Mouse (Mus musculus): Measurements from ENCODE around the gene Grm8. TPM values are rescaled to one million over a fixed set of nuclear protein-coding genes. Genes with fewer than 3 reads are reported as not detected.
"Not testable (repeated sequence)": the region's sequence is repeated elsewhere in the genome, so short reads cannot be mapped to it uniquely, and the experiment has no call there.

Grm8 gene
- polyA plus RNA-seq, 1 experiment from 2014 or later: 16.1 TPM

DNA sequence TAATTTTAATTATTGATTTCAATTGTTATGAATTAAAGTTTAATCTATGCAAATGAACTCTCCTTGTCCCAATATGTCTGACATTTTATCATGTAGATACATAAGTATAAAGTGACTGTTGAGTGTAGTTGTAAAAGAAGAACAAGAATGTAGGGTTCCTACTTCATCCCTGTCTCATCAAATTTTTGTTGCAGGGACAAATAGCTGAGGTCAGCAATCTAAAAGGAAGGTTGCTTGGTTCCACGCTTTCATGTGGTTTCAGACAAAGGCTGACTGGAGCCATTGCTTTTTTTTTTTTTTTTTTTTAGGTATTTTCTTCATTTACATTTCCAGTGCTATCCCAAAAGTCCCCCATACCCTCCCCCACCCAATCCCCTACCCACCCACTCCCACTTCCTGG, 298.8 kb downstream of the Grm8 start:
- Histone ChIP-seq H3K4me2 (ENCODE audit: low read length) (no peak overlapping the region), H3K27ac (ENCODE audit: low read depth, low read length) (no peak overlapping the region), H3K9ac (ENCODE audit: low read depth, low read length) (no peak overlapping the region), H3K27me3 (replicated peaks; ENCODE audit: control insufficient read depth, insufficient read depth, low read length) (no peaks in the 10 kb centered on the region), H3K9me3 (ENCODE audit: control insufficient read depth, low read length) (no peaks in the 10 kb centered on the region), H3K4me3 (ENCODE audit: low read length) (no peak overlapping the region), H3K4me1 (ENCODE audit: control insufficient read depth, insufficient read depth, low read depth, low read length) (no peaks in the 10 kb centered on the region), H3K36me3 (ENCODE audit: control insufficient read depth, insufficient read depth, low read length) (no peaks in the 10 kb centered on the region)
- 86% methylated on average over 1 of the region's 1 CpGs for WGBS
- ATAC-seq: no peak

DNA sequence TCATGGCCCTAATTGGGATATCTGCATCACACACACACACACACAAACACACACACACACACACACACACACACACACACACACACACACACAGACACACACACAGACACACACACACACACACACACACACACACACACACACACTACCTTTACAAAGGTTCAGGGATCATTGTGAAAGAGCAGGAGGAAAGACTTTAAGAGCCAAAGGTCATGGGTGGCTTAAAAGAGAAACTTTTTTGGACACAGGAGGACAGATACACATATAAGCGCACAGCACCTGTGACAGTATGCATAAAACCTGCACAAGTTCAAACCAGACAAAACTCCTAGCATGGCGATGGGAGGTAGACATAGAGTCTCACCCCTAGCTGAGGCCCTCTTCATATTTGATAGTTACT, 315.2 kb downstream of the Grm8 start:
- H3K27me3 ChIP-seq (replicated peaks; ENCODE audit: control insufficient read depth, insufficient read depth, low read length); ATAC-seq: not testable (repeated sequence)
- WGBS: 97% methylated on average over 2 of the region's 2 CpGs

DNA sequence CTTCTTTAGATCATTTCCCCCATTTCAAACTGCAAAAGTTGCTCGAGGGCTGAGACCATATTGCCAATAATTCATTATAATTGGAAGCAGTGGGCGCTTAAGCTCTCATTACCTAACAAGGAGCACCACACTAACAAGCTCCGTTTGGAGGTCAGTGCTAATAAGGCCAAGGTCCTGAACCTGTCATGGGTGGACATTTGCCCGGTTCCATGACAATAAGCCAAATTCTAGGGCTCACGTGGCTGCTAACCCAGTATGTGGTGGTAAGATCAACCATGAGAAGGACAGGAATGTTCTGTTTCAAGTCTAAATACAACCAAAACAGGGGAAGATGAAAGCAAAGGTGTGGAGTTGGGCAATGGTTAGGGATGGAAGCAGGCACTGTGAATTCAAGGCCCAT, 322.2 kb downstream of the Grm8 start:
- 74% methylated on average over 5 of the region's 5 CpGs for WGBS
- ATAC-seq: no peak
- H3K4me1 ChIP-seq (ENCODE audit: control insufficient read depth, insufficient read depth, low read depth, low read length): no peaks in the 10 kb centered on the region
- no peak overlapping the region for H3K9ac ChIP-seq (ENCODE audit: low read depth, low read length)
- H3K4me2 ChIP-seq (ENCODE audit: low read length): no peak overlapping the region
- H3K27me3 ChIP-seq (replicated peaks; ENCODE audit: control insufficient read depth, insufficient read depth, low read length): no peaks in the 10 kb centered on the region
- H3K9me3 ChIP-seq (ENCODE audit: control insufficient read depth, low read length): no peaks in the 10 kb centered on the region
- H3K36me3 ChIP-seq (ENCODE audit: control insufficient read depth, insufficient read depth, low read length): no peaks in the 10 kb centered on the region
- H3K4me3 ChIP-seq (ENCODE audit: low read length): no peak overlapping the region
- H3K27ac ChIP-seq (ENCODE audit: low read depth, low read length): no peak overlapping the region

More for the DNA sequence above, 315.2 kb downstream of the Grm8 start:
- not testable (repeated sequence) for H3K9ac ChIP-seq (ENCODE audit: low read depth, low read length); H3K9me3 ChIP-seq (ENCODE audit: control insufficient read depth, low read length); H3K27ac ChIP-seq (ENCODE audit: low read depth, low read length); H3K4me2 ChIP-seq (ENCODE audit: low read length); H3K36me3 ChIP-seq (ENCODE audit: control insufficient read depth, insufficient read depth, low read length); H3K4me1 ChIP-seq (ENCODE audit: control insufficient read depth, insufficient read depth, low read depth, low read length); H3K4me3 ChIP-seq (ENCODE audit: low read length)

DNA sequence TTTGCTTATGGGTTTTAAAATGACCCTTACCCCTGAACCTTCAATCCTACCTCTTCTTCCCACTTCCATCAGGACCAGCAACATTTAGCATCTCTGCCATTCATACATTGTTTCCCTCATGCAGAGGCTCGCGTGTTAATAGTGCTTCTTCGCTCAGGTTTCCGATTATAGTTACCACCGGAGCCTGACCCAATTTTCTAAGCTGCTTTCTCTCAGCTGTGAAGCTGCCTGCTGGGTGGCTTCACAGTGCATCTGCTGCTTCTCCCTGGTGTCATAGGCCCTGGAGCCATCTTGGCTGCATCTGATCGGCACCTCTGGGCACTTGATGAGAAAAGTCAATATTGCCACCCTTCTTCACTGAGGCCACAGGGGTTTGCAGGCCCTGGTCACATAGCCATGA, 325.0 kb downstream of the Grm8 start:
- H3K9me3 ChIP-seq (ENCODE audit: control insufficient read depth, low read length): no peaks in the 10 kb centered on the region
- WGBS: 74% methylated on average over 6 of the region's 6 CpGs

DNA sequence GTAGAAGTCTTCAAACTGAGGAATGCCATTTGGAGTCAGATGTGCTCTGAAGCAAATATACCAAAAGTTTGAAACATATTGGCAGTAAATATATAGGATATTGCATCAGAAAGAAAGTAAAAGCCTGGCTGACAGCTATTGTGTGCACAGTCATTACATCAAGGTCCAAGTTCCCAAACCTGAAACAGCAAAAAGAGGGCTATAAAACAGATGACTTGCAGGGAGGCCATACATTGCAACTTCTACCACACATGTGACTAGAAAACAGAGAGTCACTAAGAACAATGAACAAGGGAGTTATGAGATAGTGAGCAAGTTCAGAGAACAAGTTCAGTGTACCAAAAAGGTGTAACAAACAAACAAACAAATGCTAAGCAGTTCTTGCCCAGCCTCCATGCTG, 328.2 kb downstream of the Grm8 start:
- H3K27ac ChIP-seq (ENCODE audit: low read depth, low read length): no peak overlapping the region
- no peak for ATAC-seq
- no peak overlapping the region for H3K9ac ChIP-seq (ENCODE audit: low read depth, low read length)
- H3K27me3 ChIP-seq (replicated peaks; ENCODE audit: control insufficient read depth, insufficient read depth, low read length): no peaks in the 10 kb centered on the region
- no peaks in the 10 kb centered on the region for H3K9me3 ChIP-seq (ENCODE audit: control insufficient read depth, low read length)
- H3K4me1 ChIP-seq (ENCODE audit: control insufficient read depth, insufficient read depth, low read depth, low read length): no peaks in the 10 kb centered on the region
- no peaks in the 10 kb centered on the region for H3K36me3 ChIP-seq (ENCODE audit: control insufficient read depth, insufficient read depth, low read length)
- H3K4me3 ChIP-seq (ENCODE audit: low read length): no peak overlapping the region
- H3K4me2 ChIP-seq (ENCODE audit: low read length): no peak overlapping the region

More for the DNA sequence above, 325.0 kb downstream of the Grm8 start:
- Histone ChIP-seq H3K4me1 (ENCODE audit: control insufficient read depth, insufficient read depth, low read depth, low read length) (no peaks in the 10 kb centered on the region), H3K9ac (ENCODE audit: low read depth, low read length) (no peak overlapping the region), H3K36me3 (ENCODE audit: control insufficient read depth, insufficient read depth, low read length) (no peaks in the 10 kb centered on the region), H3K27me3 (replicated peaks; ENCODE audit: control insufficient read depth, insufficient read depth, low read length) (no peaks in the 10 kb centered on the region), H3K4me3 (ENCODE audit: low read length) (no peak overlapping the region), H3K27ac (ENCODE audit: low read depth, low read length) (no peak overlapping the region), H3K4me2 (ENCODE audit: low read length) (no peak overlapping the region)
- no peak for ATAC-seq

DNA sequence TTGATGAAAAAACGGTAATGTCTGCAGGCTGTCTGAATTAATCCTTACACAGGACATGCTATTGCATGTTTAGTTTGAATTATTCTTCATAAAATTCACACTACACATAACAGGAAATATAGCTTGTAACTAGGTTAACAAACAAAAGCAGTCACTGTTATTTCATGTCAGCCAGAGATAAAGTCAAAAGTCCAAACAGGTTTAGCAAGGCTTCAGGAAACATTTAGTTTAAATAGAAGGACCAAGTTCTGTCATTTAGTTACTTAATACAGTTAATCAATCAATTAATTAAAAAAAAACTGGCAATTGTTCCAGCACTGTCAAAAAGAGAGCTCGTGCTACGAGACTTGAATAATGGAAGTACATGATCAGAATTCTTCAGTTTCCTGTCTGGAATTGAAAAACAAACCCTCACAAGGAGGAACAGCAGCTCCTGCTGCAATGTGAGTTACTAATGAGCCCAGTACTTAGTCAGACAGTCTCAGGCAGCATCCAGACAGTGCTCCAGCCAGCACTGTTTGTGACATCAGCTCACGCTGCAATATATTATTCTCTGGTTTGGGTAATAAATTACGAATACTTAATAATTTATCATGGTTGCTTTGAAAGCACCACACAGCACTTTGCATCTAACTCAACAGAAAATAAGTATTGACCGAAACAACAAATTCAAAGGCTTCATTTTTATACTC, 334.0 kb downstream of the Grm8 start:
- H3K27ac ChIP-seq (ENCODE audit: low read depth, low read length): no peak overlapping the region
- peak; percentile 52; the same call in 1 of the 2 replicates for ATAC-seq
- no peaks in the 10 kb centered on the region for H3K9me3 ChIP-seq (ENCODE audit: control insufficient read depth, low read length)
- H3K4me2 ChIP-seq (ENCODE audit: low read length): no peak overlapping the region
- no peaks in the 10 kb centered on the region for H3K27me3 ChIP-seq (replicated peaks; ENCODE audit: control insufficient read depth, insufficient read depth, low read length)
- H3K36me3 ChIP-seq (ENCODE audit: control insufficient read depth, insufficient read depth, low read length): no peaks in the 10 kb centered on the region
- WGBS: 57% methylated on average over 6 of the region's 6 CpGs
- no peak overlapping the region for H3K4me3 ChIP-seq (ENCODE audit: low read length)
- H3K9ac ChIP-seq (ENCODE audit: low read depth, low read length): no peak overlapping the region
- H3K4me1 ChIP-seq (ENCODE audit: control insufficient read depth, insufficient read depth, low read depth, low read length): no peaks in the 10 kb centered on the region; the same call in 1 of the 2 replicates

DNA sequence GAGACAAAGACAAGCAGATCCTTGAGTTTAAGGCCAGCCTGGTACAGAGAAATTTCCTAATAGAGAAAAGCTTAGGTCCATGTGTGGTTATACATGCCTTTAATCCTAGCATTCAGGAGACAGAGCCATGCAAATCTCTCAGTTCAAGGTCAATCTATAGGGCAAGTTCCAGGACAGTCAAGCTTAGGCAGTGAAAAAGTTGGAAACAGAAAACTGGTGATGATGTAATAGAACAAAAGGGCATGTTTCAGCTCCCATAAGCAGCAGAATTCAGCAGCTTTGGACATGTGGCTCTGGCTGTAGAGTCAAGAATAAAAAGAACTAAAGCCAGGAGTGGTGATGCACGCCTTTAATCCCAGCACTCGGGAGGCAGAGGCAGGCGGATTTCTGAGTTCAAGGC, 336.2 kb downstream of the Grm8 start:
- Histone ChIP-seq H3K27ac (ENCODE audit: low read depth, low read length) (no peak overlapping the region), H3K36me3 (ENCODE audit: control insufficient read depth, insufficient read depth, low read length) (no peaks in the 10 kb centered on the region), H3K4me2 (ENCODE audit: low read length) (no peak overlapping the region), H3K9ac (ENCODE audit: low read depth, low read length) (no peak overlapping the region), H3K27me3 (replicated peaks; ENCODE audit: control insufficient read depth, insufficient read depth, low read length) (no peaks in the 10 kb centered on the region), H3K4me3 (ENCODE audit: low read length) (no peak overlapping the region), H3K9me3 (ENCODE audit: control insufficient read depth, low read length) (no peaks in the 10 kb centered on the region), H3K4me1 (ENCODE audit: control insufficient read depth, insufficient read depth, low read depth, low read length) (no peaks in the 10 kb centered on the region; the same call in 1 of the 2 replicates)
- ATAC-seq: no peak
- 89% methylated on average over 3 of the region's 3 CpGs for WGBS

DNA sequence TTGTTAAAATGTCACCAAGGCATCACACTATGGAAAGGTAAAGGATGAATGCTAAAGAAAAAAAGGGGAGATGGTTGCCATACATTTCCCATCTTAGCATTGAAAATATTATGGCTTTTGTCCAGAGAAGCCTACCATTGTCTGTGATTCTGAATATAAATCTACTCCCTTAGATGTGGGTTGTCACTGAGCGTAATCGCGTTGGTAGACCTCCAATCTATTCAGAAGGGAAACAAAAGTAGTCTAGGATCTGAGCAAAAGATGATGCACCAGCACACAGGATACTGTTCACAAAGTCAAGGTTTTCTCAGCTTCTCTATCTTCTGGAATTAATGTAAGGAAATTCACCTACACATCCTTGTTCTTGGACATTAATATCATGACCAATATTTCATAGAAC, 345.4 kb downstream of the Grm8 start:
- Histone ChIP-seq H3K9ac (ENCODE audit: low read depth, low read length) (no peak overlapping the region), H3K27ac (ENCODE audit: low read depth, low read length) (no peak overlapping the region), H3K27me3 (replicated peaks; ENCODE audit: control insufficient read depth, insufficient read depth, low read length) (no peaks in the 10 kb centered on the region), H3K36me3 (ENCODE audit: control insufficient read depth, insufficient read depth, low read length) (no peaks in the 10 kb centered on the region), H3K9me3 (ENCODE audit: control insufficient read depth, low read length) (no peaks in the 10 kb centered on the region), H3K4me3 (ENCODE audit: low read length) (no peak overlapping the region), H3K4me1 (ENCODE audit: control insufficient read depth, insufficient read depth, low read depth, low read length) (no peaks in the 10 kb centered on the region), H3K4me2 (ENCODE audit: low read length) (no peak overlapping the region)
- no peak for ATAC-seq
- WGBS: 86% methylated on average over 3 of the region's 3 CpGs

DNA sequence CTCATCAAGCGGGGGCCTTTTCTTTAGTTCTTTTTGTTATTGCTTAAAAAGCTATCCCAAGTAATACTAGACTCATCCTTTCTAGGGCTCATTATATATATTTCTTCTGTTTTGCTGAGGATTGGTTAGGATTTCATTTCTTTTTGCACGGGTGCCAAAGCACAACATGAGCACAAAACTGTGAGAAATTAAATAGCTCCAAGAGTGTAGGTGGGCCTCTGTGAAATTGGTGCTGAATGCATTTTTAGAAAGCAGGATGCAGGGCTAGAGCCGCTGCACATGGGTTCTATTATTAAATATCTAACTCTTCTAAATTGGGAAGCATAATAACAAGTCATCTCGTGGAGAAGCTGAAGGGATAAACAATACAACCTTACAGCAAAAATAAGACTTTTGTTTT, 345.8 kb downstream of the Grm8 start:
- no peaks in the 10 kb centered on the region for H3K4me1 ChIP-seq (ENCODE audit: control insufficient read depth, insufficient read depth, low read depth, low read length)
- H3K27ac ChIP-seq (ENCODE audit: low read depth, low read length): no peak overlapping the region
- no peaks in the 10 kb centered on the region for H3K36me3 ChIP-seq (ENCODE audit: control insufficient read depth, insufficient read depth, low read length)
- no peaks in the 10 kb centered on the region for H3K27me3 ChIP-seq (replicated peaks; ENCODE audit: control insufficient read depth, insufficient read depth, low read length)
- H3K4me2 ChIP-seq (ENCODE audit: low read length): no peak overlapping the region
- H3K9ac ChIP-seq (ENCODE audit: low read depth, low read length): no peak overlapping the region
- H3K9me3 ChIP-seq (ENCODE audit: control insufficient read depth, low read length): no peaks in the 10 kb centered on the region
- 75% methylated on average over 4 of the region's 4 CpGs for WGBS
- H3K4me3 ChIP-seq (ENCODE audit: low read length): no peak overlapping the region
- ATAC-seq: no peak

DNA sequence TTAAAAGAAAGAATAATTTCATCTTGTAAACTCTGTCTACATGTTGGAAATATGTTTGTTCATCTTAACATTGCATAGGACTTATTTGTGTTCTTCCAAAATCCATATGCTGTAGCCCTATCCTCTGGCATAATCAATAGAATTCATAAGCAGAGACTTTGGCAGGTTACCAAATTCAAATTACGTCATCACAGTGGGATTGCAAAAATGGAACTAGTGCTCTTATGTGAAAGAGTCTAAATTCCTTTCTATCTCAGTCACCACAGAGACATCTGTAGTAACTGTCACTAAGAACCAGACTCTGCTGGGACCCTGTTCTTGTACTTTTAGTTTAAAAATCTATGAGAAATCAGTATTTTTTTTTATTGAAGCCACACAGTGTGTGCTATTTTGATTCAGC, 352.7 kb downstream of the Grm8 start:
- Histone ChIP-seq H3K9me3 (ENCODE audit: control insufficient read depth, low read length) (no peaks in the 10 kb centered on the region), H3K4me2 (ENCODE audit: low read length) (no peak overlapping the region), H3K27me3 (replicated peaks; ENCODE audit: control insufficient read depth, insufficient read depth, low read length) (no peaks in the 10 kb centered on the region), H3K27ac (ENCODE audit: low read depth, low read length) (no peak overlapping the region), H3K4me3 (ENCODE audit: low read length) (no peak overlapping the region), H3K4me1 (ENCODE audit: control insufficient read depth, insufficient read depth, low read depth, low read length) (no peaks in the 10 kb centered on the region), H3K9ac (ENCODE audit: low read depth, low read length) (no peak overlapping the region), H3K36me3 (ENCODE audit: control insufficient read depth, insufficient read depth, low read length) (no peaks in the 10 kb centered on the region)
- ATAC-seq: no peak
- WGBS: 47% methylated on average over 1 of the region's 1 CpGs

Data from hindbrain, embryonic 16.5 days (tissue).